Mouse (Mus musculus) testis, postnatal 10 days (tissue): ENCODE measurements at regions not wholly inside any gene's neighbourhood (a gene's known extent, or its start where the extent isn't known, plus 50 kb on each side); places are given as distances from the start of the nearest gene placed in this dataset.

Experiments used
- DNase-seq: peaks from one replicate; pipeline ENCODE4 v3.0.0; 2021; ENCODE audit warnings: low spot score

GRCm38 (mm10) chr3:6675354-6675753 is 55.1 kb upstream of the 1700008P02Rik start:
- peak; percentile 51 for DNase-seq
